Mouse (Mus musculus) bone marrow, adult 2 months (tissue): Measurements from ENCODE around the gene Elmo1.

Experiments used
- CTCF ChIP-seq: fragments of 200-500 bp; IDR thresholded peaks from 2 replicates; pipeline ENCODE4 v1.5.1; 2011; ENCODE audit warnings: low read length, control low read depth; ENCODE audit not compliant: control insufficient read depth, insufficient read depth
- POLR2A ChIP-seq: fragments of 200-500 bp; IDR thresholded peaks from 2 replicates; pipeline ENCODE4 v1.6.1; 2011; ENCODE audit warnings: low read depth, mild to moderate bottlenecking, control low read depth, low read length, borderline replicate concordance; ENCODE audit not compliant: control insufficient read depth

DNA sequence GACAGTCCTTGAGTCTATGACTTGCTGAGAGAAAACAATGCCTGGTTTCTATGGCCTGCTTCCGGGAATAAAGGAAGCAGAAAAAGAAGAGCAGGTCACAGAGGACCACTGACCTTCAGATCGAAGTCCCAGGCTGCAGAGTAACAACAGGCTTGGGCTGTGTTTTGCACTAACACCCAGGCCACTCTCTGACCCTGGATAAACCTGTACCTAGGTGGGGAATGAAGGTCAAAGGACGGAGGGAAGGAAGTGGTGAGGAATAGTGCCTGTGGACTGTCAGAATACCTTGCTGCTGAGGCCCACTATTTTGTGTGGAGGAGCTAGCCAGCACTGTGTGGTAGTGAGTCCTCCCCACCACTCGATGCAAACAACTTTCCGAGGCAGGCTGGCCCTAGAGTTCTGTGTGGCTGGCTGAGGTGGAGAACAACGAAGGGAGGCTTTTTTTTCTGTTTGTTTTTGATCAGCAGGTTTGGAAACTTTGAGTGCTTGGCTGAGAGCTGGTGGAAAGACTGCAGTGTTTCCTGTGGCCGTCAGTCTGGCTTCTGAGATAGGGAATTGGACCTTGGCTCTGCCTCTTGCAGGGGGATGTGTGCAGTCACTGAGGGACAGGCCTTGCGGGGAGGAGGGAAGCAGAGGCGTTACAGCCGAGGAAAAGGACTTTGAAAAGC lies 83.7 kb downstream of the Elmo1 start:
- TF ChIP-seq CTCF (no peak), POLR2A (no peak)
